Mouse (Mus musculus) cerebellum, adult 18-20 months (tissue): Measurements from ENCODE around the gene Armc8.
"Not testable (repeated sequence)": the region's sequence is repeated elsewhere in the genome, so short reads cannot be mapped to it uniquely, and the experiment has no call there.

Experiments used
- DNase-seq, 2 experiments: peaks; one replicate each; pipeline ENCODE4 v3.0.0; 2021

The Armc8 gene

GRCm38 (mm10) chr9:99568347-99569070, at the start of gene Armc8:
Armc8 (minus strand) TSS chr9:99568899.
- peak; percentile 86 to 94 for DNase-seq

GRCm38 (mm10) chr9:99612202-99612601, 43.5 kb upstream of the Armc8 start, which contains the start of gene A4gnt:
A4gnt (plus strand) TSS chr9:99612502.
- no peak for DNase-seq

DNA sequence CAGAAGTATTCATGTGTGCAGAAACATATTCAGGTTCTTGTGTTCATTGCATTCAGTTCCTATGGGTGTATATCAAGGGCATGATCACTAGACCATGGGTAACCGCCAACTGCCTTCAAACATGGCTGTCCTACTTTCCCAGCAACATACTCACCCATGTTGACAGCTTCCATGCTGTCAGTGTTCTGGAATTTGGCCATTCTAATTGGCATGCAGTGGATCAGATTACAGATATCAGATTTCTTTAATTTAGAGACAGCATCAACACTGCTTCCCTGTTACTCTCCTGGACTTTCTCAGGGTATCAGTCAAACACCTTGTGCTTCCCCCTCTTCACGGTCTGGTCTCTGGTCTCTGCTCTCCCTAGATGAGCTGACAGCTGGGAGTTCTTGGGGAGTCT, 34.9 kb upstream of the Armc8 start:
- no peak for DNase-seq

- DNase-seq, result not testable (repeated sequence)
Observed at GRCm38 (mm10) chr9:99599127-99599526, 30.4 kb upstream of the Armc8 start.

DNA sequence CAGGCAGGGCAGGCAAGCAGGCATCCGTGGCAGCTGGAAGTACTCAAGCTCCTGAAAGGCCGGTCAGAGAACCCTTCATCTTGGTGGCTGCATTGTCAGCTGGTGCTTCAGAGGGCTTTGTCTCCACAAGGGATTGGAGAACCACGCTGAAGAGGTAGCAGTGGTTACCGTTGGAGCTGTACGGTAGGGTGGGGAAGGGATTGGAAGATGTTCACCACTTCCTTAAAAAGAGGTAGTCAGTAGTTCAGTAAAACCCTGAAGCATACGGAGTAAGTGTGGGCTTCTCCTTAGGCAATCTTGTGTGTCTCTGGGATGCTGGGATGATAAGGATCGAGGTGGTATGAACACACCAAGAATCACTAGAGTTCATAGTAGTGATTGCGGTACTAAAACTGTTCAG, 22.4 kb upstream of the Armc8 start:
- no peak for DNase-seq

- DNase-seq, result peak; percentile 44 to 57
Observed at GRCm38 (mm10) chr9:99587505-99588202, 19.0 kb upstream of the Armc8 start.

GRCm38 (mm10) chr9:99580655-99581054, 12.0 kb upstream of the Armc8 start:
- DNase-seq, result peak; percentile 33 to 34

DNA sequence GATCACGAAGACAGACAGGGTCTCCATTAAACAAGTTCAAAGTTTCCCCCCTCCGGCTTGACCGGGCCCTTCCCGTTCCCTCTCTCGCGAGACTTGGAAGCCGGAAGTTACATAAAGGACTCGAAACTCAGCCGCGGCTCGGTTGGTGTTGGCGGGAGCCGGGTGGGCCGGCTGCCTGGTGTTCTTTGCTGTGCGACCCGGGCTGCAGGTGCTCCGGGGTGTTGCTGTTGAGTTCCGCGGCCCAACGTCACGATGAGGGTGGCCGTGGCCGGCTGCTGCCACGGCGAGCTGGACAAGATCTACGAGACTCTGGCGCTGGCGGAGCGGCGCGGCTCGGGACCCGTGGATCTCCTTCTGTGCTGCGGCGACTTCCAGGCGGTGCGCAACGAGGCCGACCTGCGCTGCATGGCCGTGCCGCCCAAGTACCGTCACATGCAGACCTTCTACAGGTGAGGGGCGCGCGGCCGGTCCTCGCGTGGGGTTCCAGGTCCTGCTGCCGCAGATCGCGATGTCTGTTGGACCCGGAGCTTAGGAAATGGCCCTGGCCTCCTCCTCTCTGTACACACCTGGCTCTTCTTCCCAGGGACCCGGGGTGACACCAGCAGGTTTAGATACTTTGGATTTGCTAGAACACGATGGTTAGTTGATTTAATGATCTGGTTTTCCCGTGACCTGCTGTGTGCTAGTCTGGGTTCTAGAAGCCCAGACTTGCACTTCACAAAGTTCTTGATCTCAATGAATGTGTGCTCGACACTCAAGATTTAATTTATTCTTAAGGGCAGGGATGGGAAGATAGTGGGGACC, 7.2 kb upstream of the Armc8 start, which contains the start of gene Dbr1:
Dbr1 (plus strand) TSS at position 123 of the 804 bp plus-strand sequence.
- DNase-seq, result peak; percentile 92 to 94

- DNase-seq, result no peak
Observed at GRCm38 (mm10) chr9:99569071-99569397, 335 bp upstream of the Armc8 start.

DNA sequence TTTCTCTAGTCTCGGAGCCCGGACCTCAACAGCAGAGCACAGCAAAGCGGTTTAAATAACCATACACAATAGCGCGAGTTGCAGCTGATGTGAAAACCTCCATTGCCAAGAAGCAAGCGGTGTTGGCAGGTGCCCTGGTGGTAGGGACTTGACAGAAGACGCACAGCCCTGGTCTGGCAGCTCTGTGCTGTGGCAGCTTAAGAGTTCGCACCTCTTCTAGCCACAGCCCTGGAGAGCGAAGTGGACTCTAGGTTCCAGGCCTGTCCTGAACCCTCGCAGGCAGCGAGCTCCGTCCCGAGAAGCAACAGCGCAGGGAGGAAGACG, 714 bp downstream of the Armc8 start:
- DNase-seq, result peak in 1 of 2 experiments; percentile 25

- DNase-seq, result no peak
Observed at GRCm38 (mm10) chr9:99563714-99564113, 5.0 kb downstream of the Armc8 start.

DNA sequence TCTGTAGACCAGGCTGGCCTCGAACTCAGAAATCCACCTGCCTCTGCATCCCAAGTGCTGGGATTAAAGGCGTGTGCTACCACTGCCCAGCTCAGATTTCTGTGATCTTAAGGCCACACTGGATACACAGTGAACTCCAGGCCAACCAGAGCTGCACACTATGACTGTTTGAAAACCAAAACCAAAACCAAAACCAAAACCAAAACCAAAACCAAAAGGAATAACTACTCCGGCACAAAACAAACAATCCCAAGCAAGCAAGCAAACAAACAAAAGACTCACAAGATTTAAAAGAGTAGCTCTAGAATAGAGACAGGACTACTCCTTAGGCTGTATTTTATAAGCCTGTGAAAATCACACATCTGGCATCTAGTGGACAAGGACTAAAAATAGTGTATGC, 8.3 kb downstream of the Armc8 start:
- no peak for DNase-seq

DNA sequence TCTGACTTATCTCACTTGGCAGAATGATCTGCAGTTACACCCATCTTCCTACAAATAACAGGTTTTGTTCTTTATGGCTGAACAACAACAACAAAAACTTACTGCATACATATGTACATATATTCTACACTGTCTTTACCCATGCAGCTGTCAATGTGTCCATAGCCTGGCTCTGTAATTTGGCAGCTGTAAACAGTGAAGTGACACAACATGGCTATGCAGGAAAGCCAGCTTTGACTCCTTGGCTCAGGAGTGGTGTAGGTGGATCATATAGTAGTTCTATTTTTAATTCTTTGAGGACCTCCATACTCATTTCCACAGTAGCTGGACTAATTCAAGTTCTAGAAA, 9.2 kb downstream of the Armc8 start:
- DNase-seq, result no peak

- no peak for DNase-seq
Observed at GRCm38 (mm10) chr9:99558824-99559556, 9.7 kb downstream of the Armc8 start.

- no peak for DNase-seq
Observed at GRCm38 (mm10) chr9:99557580-99558300, 11.0 kb downstream of the Armc8 start.

- no peak for DNase-seq
Observed at GRCm38 (mm10) chr9:99555253-99555652, 13.4 kb downstream of the Armc8 start.

DNA sequence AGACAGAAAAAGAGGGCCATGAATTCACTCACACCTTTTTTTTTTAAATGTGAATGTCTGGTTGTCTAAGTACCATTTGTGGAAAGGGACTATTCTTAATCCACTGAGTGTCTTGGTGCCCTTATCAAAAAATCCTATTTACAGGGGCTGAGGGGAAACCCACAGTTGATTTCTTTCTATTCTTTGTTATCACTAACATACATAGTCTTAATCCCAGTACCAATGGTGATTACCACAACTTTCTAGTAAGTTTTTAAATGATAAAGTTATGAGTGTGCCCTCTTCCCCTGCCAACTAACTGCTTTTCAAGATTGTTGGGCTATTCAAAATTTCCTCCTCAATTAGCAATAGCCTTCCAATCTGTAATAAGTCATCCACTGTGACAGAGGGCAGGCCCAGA, 14.6 kb downstream of the Armc8 start:
- no peak for DNase-seq

- no peak for DNase-seq
Observed at GRCm38 (mm10) chr9:99553049-99553448, 15.7 kb downstream of the Armc8 start.

- DNase-seq, result no peak
Observed at GRCm38 (mm10) chr9:99552068-99552467, 16.6 kb downstream of the Armc8 start.

- no peak for DNase-seq
Observed at GRCm38 (mm10) chr9:99546259-99546658, 22.4 kb downstream of the Armc8 start.

DNA sequence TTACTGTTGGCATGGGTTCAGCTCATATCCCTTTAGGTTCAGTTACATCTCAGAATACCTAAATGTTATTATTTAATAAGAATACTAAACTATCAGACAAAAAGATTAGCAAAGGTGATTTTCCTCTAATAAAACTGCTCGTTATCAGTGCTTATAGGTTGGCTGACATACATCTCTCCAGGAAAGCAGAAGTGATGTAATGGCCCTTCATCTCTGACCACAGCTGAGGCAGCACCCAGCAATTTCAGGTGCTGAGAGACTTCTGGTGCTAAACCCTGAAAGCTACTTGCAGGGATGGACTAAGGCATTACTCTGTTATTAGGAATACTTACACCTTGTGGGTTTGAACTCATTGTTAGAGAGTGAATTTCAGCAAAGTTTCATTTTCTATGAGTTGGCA, 36.8 kb downstream of the Armc8 start:
- DNase-seq, result no peak

DNA sequence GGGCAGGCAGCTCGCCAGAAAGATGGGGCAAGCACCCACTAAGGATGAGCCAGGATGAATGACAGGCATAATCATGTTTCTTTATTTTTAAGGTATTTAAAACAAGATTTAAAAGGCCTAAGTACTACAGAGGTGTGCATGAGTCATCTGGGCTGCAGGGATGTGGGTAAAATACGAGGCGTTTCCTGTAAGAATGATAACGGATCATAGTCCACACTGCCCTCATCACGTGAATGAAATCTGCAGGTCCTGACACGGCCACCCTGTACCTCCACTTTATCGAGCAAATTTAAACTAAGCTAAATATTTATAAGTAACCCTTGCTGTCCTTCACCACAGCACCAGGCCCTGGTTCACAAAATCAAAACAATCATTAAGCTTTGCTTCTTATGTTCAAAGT, 62.8 kb downstream of the Armc8 start:
- DNase-seq, result no peak
